Mouse (Mus musculus) large intestine, adult 2 months (tissue): ENCODE data around the gene Bnip1. TPM values are rescaled to one million over a fixed set of nuclear protein-coding genes. Genes with fewer than 3 reads are reported as not detected.

Experiments
- DNase-seq: peaks from one replicate; pipeline ENCODE4 v3.0.0-alpha.2; 2012; ENCODE audit warnings: low read depth, low spot score
- WGBS: fragments of 180-500 bp; shearing (Covaris S2); methylation state at CpG from one replicate; pipeline ENCODE4 v1.1.7; 2018; 5-methylcytosine and 5-hydroxymethylcytosine counted together
- polyA plus RNA-seq: library from polyadenylated mRNA; depleted of rRNA; stranded (reverse); fragments of >200 nt; gene quantifications from 2 replicates; pipeline ENCODE4 v1.2.3, GENCODE M21; 2012; rRNA removed

Bnip1 gene
- polyA plus RNA-seq = 23.6 and 25.8 TPM in 2 replicates

GRCm38 (mm10) chr17:26780750-26781571, at the start of gene Bnip1:
TSS of gene Bnip1 (plus strand) at chr17:26781066.
- 1% methylated on average over 42 of the region's 42 CpGs for WGBS
- peak; percentile 37 for DNase-seq

GRCm38 (mm10) chr17:26742581-26742980, 38.3 kb upstream of the Bnip1 start:
- DNase-seq = no peak
- WGBS = 83% methylated on average over 4 of the region's 4 CpGs

- 62% methylated on average over 1 of the region's 1 CpGs for WGBS
- DNase-seq = no peak
These were observed 37.6 kb upstream of the Bnip1 start for GRCm38 (mm10) chr17:26743294-26743693.

- WGBS = 87% methylated on average over 3 of the region's 3 CpGs
- no peak for DNase-seq
These were observed 30.9 kb upstream of the Bnip1 start for GRCm38 (mm10) chr17:26749975-26750374.

- no peak for DNase-seq
- WGBS = 77% methylated on average over 1 of the region's 1 CpGs
These were observed 28.6 kb upstream of the Bnip1 start for GRCm38 (mm10) chr17:26752297-26752696.

- WGBS = 20% methylated on average over 2 of the region's 2 CpGs
- DNase-seq = peak; percentile 24
These were observed 27.4 kb upstream of the Bnip1 start for GRCm38 (mm10) chr17:26753476-26753875.

- 89% methylated on average over 5 of the region's 5 CpGs for WGBS
- no peak for DNase-seq
These were observed 13.6 kb upstream of the Bnip1 start for GRCm38 (mm10) chr17:26767100-26767753.

GRCm38 (mm10) chr17:26767754-26768124, 13.1 kb upstream of the Bnip1 start:
- WGBS = 95% methylated on average over 2 of the region's 2 CpGs
- DNase-seq = no peak

GRCm38 (mm10) chr17:26776211-26776610, 4.7 kb upstream of the Bnip1 start:
- DNase-seq = no peak
- 37% methylated on average over 10 of the region's 10 CpGs for WGBS

GRCm38 (mm10) chr17:26778001-26778400, 2.9 kb upstream of the Bnip1 start:
- 88% methylated on average over 4 of the region's 4 CpGs for WGBS

GRCm38 (mm10) chr17:26778430-26779100, 2.3 kb upstream of the Bnip1 start:
- DNase-seq = no peak
- 93% methylated on average over 3 of the region's 3 CpGs for WGBS

More at GRCm38 (mm10) chr17:26778001-26778400, 2.9 kb upstream of the Bnip1 start:
- no peak for DNase-seq

- 41% methylated on average over 2 of the region's 2 CpGs for WGBS
- no peak for DNase-seq
These were observed 1.4 kb upstream of the Bnip1 start for GRCm38 (mm10) chr17:26779471-26779870.

- 5% methylated on average over 5 of the region's 5 CpGs for WGBS
- peak; percentile 67 for DNase-seq
These were observed 761 bp downstream of the Bnip1 start for GRCm38 (mm10) chr17:26781610-26782043.

- 94% methylated on average over 8 of the region's 8 CpGs for WGBS
- no peak for DNase-seq
These were observed 3.7 kb downstream of the Bnip1 start for GRCm38 (mm10) chr17:26784525-26784924.

- no peak for DNase-seq
- WGBS = 83% methylated on average over 7 of the region's 7 CpGs
These were observed 5.7 kb downstream of the Bnip1 start for GRCm38 (mm10) chr17:26786586-26786985.

GRCm38 (mm10) chr17:26788986-26789385, 8.1 kb downstream of the Bnip1 start:
- WGBS = 94% methylated on average over 8 of the region's 8 CpGs

GRCm38 (mm10) chr17:26789460-26790268, 8.8 kb downstream of the Bnip1 start:
- no peak for DNase-seq
- 90% methylated on average over 8 of the region's 8 CpGs for WGBS

More at GRCm38 (mm10) chr17:26788986-26789385, 8.1 kb downstream of the Bnip1 start:
- DNase-seq = no peak

GRCm38 (mm10) chr17:26790269-26791214, 9.7 kb downstream of the Bnip1 start:
- 90% methylated on average over 11 of the region's 11 CpGs for WGBS
- no peak for DNase-seq
